Mouse (Mus musculus) CD4-positive, CD25-positive, alpha-beta regulatory T cell, adult 2 months (primary cell): ENCODE results near the gene Btla.

Experiments used
- DNase-seq: peaks from one replicate; pipeline ENCODE4 v3.0.0-alpha.2; 2012; ENCODE audit warnings: low read depth, low spot score

The Btla gene

DNA sequence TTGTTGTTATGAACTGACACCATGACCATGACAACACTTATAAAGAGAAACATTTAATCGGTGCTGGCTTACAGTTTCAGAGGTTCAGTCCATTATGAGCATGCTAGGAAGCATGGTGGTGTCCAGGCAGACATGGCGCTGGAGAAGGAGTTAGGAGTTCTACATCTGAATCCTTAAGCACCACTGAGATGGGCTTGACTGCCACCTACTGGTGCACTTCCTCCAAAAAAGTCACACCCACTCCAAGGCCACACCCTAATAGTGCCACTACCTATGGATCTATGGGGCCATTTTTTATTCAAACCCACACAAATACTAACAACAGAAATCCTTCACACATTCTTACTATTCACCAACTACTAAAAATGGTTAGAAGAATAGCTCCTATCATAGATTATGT is 35.5 kb downstream of the Btla start:
- peak; percentile 81 for DNase-seq

DNA sequence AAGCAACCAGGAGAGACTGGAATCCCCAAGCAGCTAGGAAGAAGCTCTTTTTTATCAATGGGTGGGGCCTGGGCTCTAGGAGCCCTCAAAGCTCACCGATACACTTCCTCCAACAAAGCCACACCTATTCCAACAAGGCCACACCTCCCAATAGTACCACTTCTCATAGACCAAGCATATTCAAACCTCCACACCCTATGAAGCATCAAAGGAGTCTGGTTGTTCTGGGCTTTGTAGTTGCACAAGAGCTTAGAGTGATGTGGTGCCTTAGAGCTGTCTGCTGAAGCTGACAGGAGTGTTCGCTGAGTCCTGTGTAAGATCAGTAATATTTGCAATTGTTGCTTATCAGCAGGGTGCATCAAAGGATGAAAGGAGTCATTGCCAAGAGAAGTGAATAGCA is 37.2 kb downstream of the Btla start:
- DNase-seq = peak; percentile 51

DNA sequence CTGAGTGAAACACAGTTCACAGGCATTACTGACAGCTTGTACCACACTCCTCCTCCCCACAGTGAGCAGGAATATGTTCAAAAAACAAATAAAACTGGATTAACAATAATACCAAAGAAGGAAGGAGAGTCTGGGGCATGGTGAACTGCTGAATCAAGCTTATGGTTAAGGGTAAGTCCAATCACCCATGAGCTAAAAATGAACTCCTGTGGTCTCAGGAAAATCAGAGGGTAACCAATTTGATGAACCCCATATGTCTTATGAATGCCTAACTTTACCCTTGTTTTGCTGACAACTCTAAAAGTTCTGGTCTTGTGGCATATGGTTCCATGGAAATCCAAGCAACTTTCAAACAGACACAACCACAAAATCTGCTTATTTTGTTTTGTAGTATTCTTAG is 37.9 kb downstream of the Btla start:
- DNase-seq = no peak

DNA sequence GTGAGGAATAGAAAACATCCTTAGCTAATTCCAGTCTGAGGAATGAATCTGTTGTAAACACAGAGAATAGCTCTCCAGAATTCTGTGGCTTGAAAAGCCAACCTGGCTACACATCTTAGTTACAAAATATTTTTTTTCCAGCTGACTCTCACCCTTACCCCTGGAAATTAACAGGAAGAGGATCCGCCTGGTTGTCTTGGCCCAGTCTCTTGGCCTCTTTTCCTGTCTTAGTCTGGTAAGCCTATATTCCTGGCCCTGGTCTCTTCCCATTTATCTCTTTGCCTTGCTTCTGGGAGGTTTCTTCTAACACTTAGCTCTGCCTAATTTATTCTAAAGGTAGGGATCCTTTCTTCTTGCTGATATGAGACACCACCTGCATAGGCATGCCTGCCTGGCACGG is 45.8 kb downstream of the Btla start:
- no peak for DNase-seq

DNA sequence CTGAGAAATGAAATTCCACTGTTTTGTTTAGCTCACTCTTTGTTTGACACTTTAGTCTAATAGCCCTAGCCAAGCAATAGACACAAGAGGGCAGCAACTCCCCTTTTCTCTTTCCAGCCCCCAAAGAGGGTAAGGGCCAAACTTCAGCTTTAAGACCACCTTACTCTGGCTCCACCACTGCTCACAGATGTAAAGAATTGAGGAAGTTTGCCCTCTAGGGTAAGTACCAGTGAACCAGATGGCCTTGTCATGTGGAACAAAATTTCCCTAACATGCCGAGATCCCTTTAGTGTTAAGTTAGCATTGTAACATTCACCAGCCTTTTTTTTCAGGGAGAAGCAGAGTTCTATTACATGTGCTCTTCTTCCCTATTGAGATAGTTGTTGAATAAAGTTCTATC is 59.0 kb downstream of the Btla start:
- DNase-seq = peak; percentile 45

DNA sequence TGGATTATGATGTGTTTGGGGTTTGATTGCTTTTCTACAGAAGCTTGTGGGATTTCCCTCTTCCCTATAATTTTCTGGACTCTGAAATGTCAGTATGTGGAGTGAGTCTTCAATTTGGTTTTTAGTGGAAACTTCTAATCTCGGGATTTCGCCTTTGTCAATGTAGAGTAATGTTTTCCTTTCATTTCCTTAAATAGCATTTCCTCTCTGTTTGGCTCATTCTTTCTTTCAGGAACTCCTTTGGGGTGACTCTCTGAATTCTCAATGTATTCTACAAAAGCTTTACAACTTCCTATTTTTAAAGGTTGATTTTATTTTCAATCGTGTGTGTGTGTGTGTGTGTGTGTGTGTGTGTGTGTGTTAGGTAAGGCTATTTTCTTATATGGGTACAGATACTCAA is 73.7 kb downstream of the Btla start:
- no peak for DNase-seq
